Mouse (Mus musculus) midbrain, embryonic 15.5 days (tissue): ENCODE measurements around the gene Sdr9c7. TPM values are rescaled to one million over a fixed set of nuclear protein-coding genes. Genes with fewer than 3 reads are reported as not detected.

Source experiments
- ATAC-seq: fragments of 200-750 bp; cut with Nextera tagmentation; replicated peaks from 2 replicates; pipeline ENCODE4 v1.8.0; 2017; ENCODE audit warnings: moderate TSS enrichment
- H3K27ac ChIP-seq: fragments of 300-500 bp; sonication (generic); 2 replicates; pipeline ENCODE4 v1.5.1; 2015; ENCODE audit warnings: mild to moderate bottlenecking, inconsistent platforms
- H3K27me3 ChIP-seq: fragments of 300-500 bp; sonication (generic); replicated peaks from 2 replicates; pipeline ENCODE4 v1.6.1; 2015; ENCODE audit warnings: inconsistent platforms
- H3K36me3 ChIP-seq: fragments of 300-500 bp; sonication (generic); replicated peaks from 2 replicates; pipeline ENCODE4 v1.6.1; 2015; ENCODE audit warnings: inconsistent platforms
- H3K4me1 ChIP-seq: fragments of 300-500 bp; sonication (generic); 2 replicates; pipeline ENCODE4 v1.6.1; 2015; ENCODE audit warnings: inconsistent platforms
- H3K4me2 ChIP-seq: fragments of 300-500 bp; sonication (generic); 2 replicates; pipeline ENCODE4 v1.6.1; 2015; ENCODE audit warnings: inconsistent platforms, mild to moderate bottlenecking, moderate library complexity
- H3K4me3 ChIP-seq: fragments of 300-500 bp; sonication (generic); 2 replicates; pipeline ENCODE4 v1.5.1; 2015; ENCODE audit warnings: mild to moderate bottlenecking, inconsistent platforms
- H3K9ac ChIP-seq: fragments of 300-500 bp; sonication (generic); 2 replicates; pipeline ENCODE4 v1.6.1; 2015; ENCODE audit warnings: mild to moderate bottlenecking, inconsistent platforms
- H3K9me3 ChIP-seq: fragments of 300-500 bp; sonication (generic); 2 replicates; pipeline ENCODE4 v1.6.1; 2016; ENCODE audit warnings: inconsistent platforms
- WGBS: fragments of 180-500 bp; shearing (Covaris S2); methylation state at CpG from one replicate; pipeline ENCODE4 v1.1.7; 2015; ENCODE audit warnings: mixed read lengths; 5-methylcytosine and 5-hydroxymethylcytosine counted together
- polyA plus RNA-seq: library from polyadenylated mRNA; unstranded; fragments of >200 nt; fragmentation: Nextera tagmentation; extraction: Ambion mirVana; gene quantifications from 2 replicates; pipeline ENCODE4 v1.2.1, GENCODE M21; 2015

Gene Sdr9c7
- not detected in 2 replicates for polyA plus RNA-seq

- Histone ChIP-seq H3K4me2 (no peak within 1 kb of the TSS), H3K27ac (no peak within 1 kb of the TSS), H3K4me1 (no peaks in the 10 kb centered on the region), H3K36me3 (no peaks in the 10 kb centered on the region), H3K27me3 (no peaks in the 10 kb centered on the region), H3K9ac (no peak within 1 kb of the TSS), H3K9me3 (no peaks in the 10 kb centered on the region), H3K4me3 (no peak within 1 kb of the TSS)
- 82% methylated on average over 2 of the region's 2 CpGs for WGBS
- no peak for ATAC-seq
Measured at GRCm38 (mm10) chr10:127898218-127898617, at the start of gene Sdr9c7. Gene Sdr9c7, plus strand, starts transcription at chr10:127898518.

DNA sequence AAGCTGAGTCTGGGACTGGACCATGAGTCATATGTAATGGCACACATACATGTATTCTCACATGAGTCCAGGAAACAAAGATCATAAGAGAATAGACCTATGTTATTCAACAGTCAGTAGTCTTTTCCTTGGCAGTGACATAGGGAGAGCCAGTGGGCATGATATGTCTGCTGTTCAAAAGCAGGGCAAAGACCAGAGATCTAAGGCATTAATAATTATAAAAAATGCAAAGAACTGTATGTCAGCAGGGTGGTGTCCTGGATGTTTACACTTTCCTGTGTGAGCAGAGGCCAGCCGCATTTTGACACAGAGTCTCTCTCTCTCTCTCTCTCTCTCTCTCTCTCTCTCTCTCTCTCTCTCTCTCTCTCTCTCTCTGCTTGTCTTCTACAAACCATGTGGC lies 48.7 kb upstream of the Sdr9c7 start, which contains the start of gene Rdh19:
Rdh19 (plus strand) TSS at position 301 of the 400 bp plus-strand sequence.
- Histone ChIP-seq H3K9ac (no peak within 1 kb of the TSS), H3K27ac (no peak within 1 kb of the TSS), H3K4me3 (no peak within 1 kb of the TSS), H3K4me2 (no peak within 1 kb of the TSS), H3K9me3 (no peaks in the 10 kb centered on the region), H3K27me3 (no peaks in the 10 kb centered on the region), H3K4me1 (no peaks in the 10 kb centered on the region), H3K36me3 (no peaks in the 10 kb centered on the region)
- WGBS: 75% methylated on average over 1 of the region's 1 CpGs
- no peak for ATAC-seq

DNA sequence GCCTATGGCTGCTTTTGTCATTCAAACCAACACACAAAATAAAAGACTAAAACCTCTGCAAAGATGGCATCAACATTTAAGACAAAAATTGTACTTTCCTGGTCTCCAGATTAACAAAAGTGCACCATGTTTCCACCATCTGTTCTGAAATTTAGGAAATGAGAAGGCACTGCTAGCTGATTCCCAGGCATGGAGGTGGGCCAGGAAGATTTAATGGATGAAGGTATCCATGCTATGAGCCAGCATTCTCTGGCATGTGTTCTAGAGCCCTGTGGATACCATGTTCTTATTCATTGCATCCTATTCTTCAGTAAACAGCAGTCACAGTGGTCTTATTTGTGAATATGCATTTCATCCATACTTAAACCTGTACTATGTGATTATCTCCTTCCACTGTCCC lies 41.9 kb upstream of the Sdr9c7 start:
- H3K27ac ChIP-seq: no peak overlapping the region
- no peaks in the 10 kb centered on the region for H3K27me3 ChIP-seq
- no peak for ATAC-seq
- no peaks in the 10 kb centered on the region for H3K9me3 ChIP-seq
- no peak overlapping the region for H3K4me2 ChIP-seq
- H3K4me1 ChIP-seq: no peaks in the 10 kb centered on the region
- no peak overlapping the region for H3K9ac ChIP-seq
- no peak overlapping the region for H3K4me3 ChIP-seq
- no peaks in the 10 kb centered on the region for H3K36me3 ChIP-seq

DNA sequence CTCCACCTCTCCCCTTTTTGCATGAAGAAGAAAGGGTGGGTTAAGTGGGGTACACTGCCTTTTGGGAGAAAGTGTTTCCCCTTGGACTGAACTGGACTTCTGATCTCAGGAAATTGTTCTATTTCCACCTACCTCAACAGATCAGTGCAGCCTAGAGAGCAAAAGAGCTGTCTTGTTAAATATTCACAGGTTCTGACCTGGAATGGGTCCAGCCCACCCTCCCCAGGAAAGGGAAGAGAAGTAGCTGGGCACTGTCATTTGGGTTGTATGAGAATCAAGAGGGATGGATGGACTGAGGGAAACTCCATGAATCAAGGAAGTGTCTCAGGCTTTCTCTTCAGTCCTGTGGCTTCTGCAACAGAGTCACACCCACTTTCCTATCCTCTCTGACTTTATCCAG lies 33.4 kb upstream of the Sdr9c7 start:
- Histone ChIP-seq H3K9me3 (no peaks in the 10 kb centered on the region), H3K4me1 (no peaks in the 10 kb centered on the region), H3K27me3 (no peaks in the 10 kb centered on the region), H3K27ac (no peak overlapping the region), H3K36me3 (no peaks in the 10 kb centered on the region), H3K9ac (no peak overlapping the region), H3K4me3 (no peak overlapping the region), H3K4me2 (no peak overlapping the region)
- no peak for ATAC-seq

DNA sequence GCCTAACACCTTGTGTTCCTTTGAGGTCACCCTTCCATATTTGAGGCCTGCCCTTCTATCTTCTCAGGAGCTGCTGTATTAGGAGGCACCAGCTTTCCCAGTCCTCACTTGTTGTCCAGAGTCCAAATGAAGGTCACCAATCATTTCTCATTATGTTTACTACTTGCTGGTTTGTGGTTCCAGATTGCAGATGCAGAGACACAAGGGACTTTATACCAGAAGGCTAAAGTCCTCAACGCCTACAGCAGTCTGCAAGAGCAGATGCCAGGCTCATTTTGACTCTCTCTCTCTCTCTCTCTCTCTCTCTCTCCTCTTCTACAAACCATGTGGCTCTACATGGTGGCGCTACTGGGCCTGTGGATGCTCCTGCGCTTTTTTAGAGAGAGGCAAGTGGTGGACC lies 32.1 kb upstream of the Sdr9c7 start, which contains the start of gene Rdh16f2:
Rdh16f2 (plus strand) TSS at position 243 of the 400 bp plus-strand sequence.
- no peak within 1 kb of the TSS for H3K9ac ChIP-seq
- no peak within 1 kb of the TSS for H3K4me3 ChIP-seq
- H3K27me3 ChIP-seq: no peaks in the 10 kb centered on the region
- H3K27ac ChIP-seq: no peak within 1 kb of the TSS
- no peaks in the 10 kb centered on the region for H3K4me1 ChIP-seq
- H3K4me2 ChIP-seq: no peak within 1 kb of the TSS
- no peak for ATAC-seq
- no peaks in the 10 kb centered on the region for H3K9me3 ChIP-seq
- H3K36me3 ChIP-seq: no peaks in the 10 kb centered on the region
- WGBS: 84% methylated on average over 3 of the region's 3 CpGs

GRCm38 (mm10) chr10:127872484-127872883 lies 25.8 kb upstream of the Sdr9c7 start:
- H3K27me3 ChIP-seq: no peaks in the 10 kb centered on the region
- H3K27ac ChIP-seq: no peak overlapping the region
- no peak overlapping the region for H3K9ac ChIP-seq
- H3K4me2 ChIP-seq: no peak overlapping the region
- no peaks in the 10 kb centered on the region for H3K36me3 ChIP-seq
- 72% methylated on average over 4 of the region's 4 CpGs for WGBS
- no peaks in the 10 kb centered on the region for H3K4me1 ChIP-seq
- H3K4me3 ChIP-seq: no peak overlapping the region
- no peak for ATAC-seq
- no peaks in the 10 kb centered on the region for H3K9me3 ChIP-seq

DNA sequence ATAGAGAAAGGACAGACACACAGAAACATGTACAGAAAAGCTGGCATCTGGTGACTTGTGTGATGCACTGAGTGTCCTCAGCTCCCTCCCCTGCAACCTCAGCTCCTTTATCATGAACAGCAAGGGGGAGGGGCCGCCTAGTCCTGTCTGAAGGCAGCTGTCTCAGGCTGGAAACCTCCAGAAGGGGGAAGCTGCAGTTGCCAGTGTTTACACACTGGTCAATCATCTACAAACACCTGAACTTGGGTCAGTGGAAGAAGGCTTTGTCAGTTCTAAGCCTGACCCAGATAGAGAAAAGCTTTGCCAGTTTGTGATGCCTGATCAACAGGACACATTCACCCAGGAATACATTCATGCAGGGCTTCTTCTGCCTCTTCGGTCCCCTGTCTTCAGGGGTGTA lies 20.6 kb upstream of the Sdr9c7 start:
- H3K4me3 ChIP-seq: no peak overlapping the region
- no peaks in the 10 kb centered on the region for H3K27me3 ChIP-seq
- WGBS: 59% methylated on average over 2 of the region's 2 CpGs
- H3K9ac ChIP-seq: no peak overlapping the region
- H3K27ac ChIP-seq: no peak overlapping the region
- H3K4me1 ChIP-seq: no peaks in the 10 kb centered on the region
- no peak overlapping the region for H3K4me2 ChIP-seq
- H3K36me3 ChIP-seq: no peaks in the 10 kb centered on the region
- no peaks in the 10 kb centered on the region for H3K9me3 ChIP-seq
- no peak for ATAC-seq

DNA sequence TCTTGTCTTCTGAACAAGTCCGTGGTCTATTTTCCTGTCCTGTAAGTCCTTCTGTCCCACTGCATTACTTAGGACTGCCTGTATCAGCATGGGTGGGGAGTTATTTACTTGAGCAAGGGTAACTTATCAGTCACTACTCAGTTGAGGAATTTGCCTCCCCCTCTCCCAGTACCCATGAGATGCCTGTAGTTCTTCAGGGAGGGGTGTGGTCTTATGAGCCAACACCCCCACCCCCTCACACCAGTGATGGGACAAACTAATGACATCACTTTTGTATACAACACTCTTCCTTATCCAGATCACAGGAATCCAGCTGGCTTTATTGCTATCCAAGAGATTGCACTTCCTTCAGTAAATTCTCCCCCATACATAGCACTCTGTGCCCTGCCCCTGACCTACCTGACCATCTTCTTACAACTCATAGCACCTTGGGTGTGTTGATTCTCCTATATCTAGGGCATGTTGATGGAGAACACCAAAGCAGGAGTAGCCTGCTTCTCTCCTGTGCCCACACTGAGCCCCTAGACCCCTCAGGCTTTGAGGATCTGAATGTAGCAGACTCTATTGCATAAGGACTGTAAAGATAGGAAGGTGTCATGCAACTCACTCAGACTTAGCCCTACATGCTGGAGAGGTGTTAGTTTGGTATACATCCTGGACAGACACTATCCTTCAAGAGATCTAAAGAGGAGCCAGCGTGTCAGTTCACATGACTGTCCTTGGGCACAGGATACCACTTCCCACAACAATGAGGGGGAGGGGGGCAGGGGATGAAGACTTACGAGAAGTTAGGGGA lies 19.9 kb upstream of the Sdr9c7 start:
- WGBS: 79% methylated on average over 3 of the region's 3 CpGs
- no peaks in the 10 kb centered on the region for H3K27me3 ChIP-seq
- no peaks in the 10 kb centered on the region for H3K36me3 ChIP-seq
- no peak for ATAC-seq
- no peak overlapping the region for H3K9ac ChIP-seq
- H3K4me2 ChIP-seq: no peak overlapping the region
- no peak overlapping the region for H3K27ac ChIP-seq
- no peaks in the 10 kb centered on the region for H3K4me1 ChIP-seq
- H3K9me3 ChIP-seq: no peaks in the 10 kb centered on the region
- H3K4me3 ChIP-seq: no peak overlapping the region

GRCm38 (mm10) chr10:127879155-127879688 lies 19.1 kb upstream of the Sdr9c7 start:
- H3K4me1 ChIP-seq: no peaks in the 10 kb centered on the region
- H3K4me3 ChIP-seq: no peak overlapping the region
- H3K27ac ChIP-seq: no peak overlapping the region
- H3K27me3 ChIP-seq: no peaks in the 10 kb centered on the region
- no peak for ATAC-seq
- H3K36me3 ChIP-seq: no peaks in the 10 kb centered on the region
- H3K9me3 ChIP-seq: no peaks in the 10 kb centered on the region
- H3K4me2 ChIP-seq: no peak overlapping the region
- 82% methylated on average over 3 of the region's 3 CpGs for WGBS
- H3K9ac ChIP-seq: no peak overlapping the region

- H3K4me2 ChIP-seq: no peak overlapping the region
- no peak overlapping the region for H3K4me3 ChIP-seq
- no peak overlapping the region for H3K27ac ChIP-seq
- no peak for ATAC-seq
- H3K4me1 ChIP-seq: no peaks in the 10 kb centered on the region
- no peaks in the 10 kb centered on the region for H3K27me3 ChIP-seq
- H3K9ac ChIP-seq: no peak overlapping the region
- 72% methylated on average over 4 of the region's 4 CpGs for WGBS
- H3K36me3 ChIP-seq: no peaks in the 10 kb centered on the region
- H3K9me3 ChIP-seq: no peaks in the 10 kb centered on the region
Measured at GRCm38 (mm10) chr10:127881041-127881440, 17.3 kb upstream of the Sdr9c7 start.

DNA sequence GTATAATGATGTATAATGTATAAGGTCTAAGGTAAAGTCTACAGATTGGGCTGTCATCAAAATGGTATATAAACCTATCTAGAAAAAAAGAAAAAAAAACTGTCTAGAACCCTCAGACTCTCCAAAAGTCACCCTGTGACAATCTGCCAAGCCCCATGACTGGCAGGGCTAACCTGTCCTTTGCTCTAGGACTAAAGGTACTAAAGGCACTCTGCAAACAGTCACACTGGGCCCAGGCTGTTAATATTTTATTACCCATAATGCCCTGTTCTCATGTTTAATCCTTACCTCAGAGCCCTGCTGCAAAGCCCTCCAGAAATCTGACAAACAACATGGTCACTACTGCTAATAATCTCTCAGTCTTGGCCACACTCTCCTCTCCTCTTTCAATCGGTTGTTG lies 11.8 kb upstream of the Sdr9c7 start:
- H3K4me3 ChIP-seq: no peak overlapping the region
- no peaks in the 10 kb centered on the region for H3K9me3 ChIP-seq
- H3K36me3 ChIP-seq: no peaks in the 10 kb centered on the region
- no peaks in the 10 kb centered on the region for H3K27me3 ChIP-seq
- WGBS: 82% methylated on average over 1 of the region's 1 CpGs
- no peak overlapping the region for H3K9ac ChIP-seq
- ATAC-seq: no peak
- H3K27ac ChIP-seq: no peak overlapping the region
- H3K4me2 ChIP-seq: no peak overlapping the region
- peaks cover 6% of the 10 kb centered on the region for H3K4me1 ChIP-seq

DNA sequence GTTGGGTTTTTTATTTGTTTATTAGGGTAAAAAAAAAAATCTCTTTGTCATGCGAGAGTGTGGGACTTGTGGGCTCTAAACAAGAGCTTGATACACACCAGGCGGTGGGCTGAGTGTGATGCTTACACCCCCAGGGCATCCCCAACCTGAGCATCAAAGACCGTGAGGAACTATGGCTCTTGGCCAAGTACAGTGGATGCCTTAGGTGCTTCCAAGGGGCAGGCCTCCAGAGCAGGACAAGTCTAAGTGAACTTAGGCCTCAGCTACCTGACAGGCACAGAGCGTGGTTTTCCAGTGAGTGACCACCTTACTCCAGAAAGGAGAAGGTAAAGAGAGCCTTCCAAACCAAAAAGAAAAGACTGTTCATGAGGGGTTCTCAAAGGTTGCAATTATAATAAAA lies 11.3 kb upstream of the Sdr9c7 start:
- Histone ChIP-seq H3K4me1 (peaks cover 6% of the 10 kb centered on the region), H3K27ac (no peak overlapping the region), H3K4me2 (no peak overlapping the region), H3K36me3 (no peaks in the 10 kb centered on the region), H3K9ac (no peak overlapping the region), H3K27me3 (no peaks in the 10 kb centered on the region), H3K4me3 (no peak overlapping the region), H3K9me3 (no peaks in the 10 kb centered on the region)
- ATAC-seq: no peak
- 90% methylated on average over 4 of the region's 4 CpGs for WGBS

- no peak for ATAC-seq
Measured at GRCm38 (mm10) chr10:127888605-127889004, 9.7 kb upstream of the Sdr9c7 start, which contains the start of gene Rdh7. Gene Rdh7, minus strand, starts transcription at chr10:127888817.

More at GRCm38 (mm10) chr10:127888605-127889004, 9.7 kb upstream of the Sdr9c7 start, which contains the start of gene Rdh7:
- peaks cover 6% of the 10 kb centered on the region for H3K4me1 ChIP-seq
- H3K27ac ChIP-seq: no peak within 1 kb of the TSS
- no peaks in the 10 kb centered on the region for H3K9me3 ChIP-seq
- no peak within 1 kb of the TSS for H3K4me2 ChIP-seq
- no peaks in the 10 kb centered on the region for H3K36me3 ChIP-seq
- H3K27me3 ChIP-seq: no peaks in the 10 kb centered on the region
- H3K9ac ChIP-seq: no peak within 1 kb of the TSS
- H3K4me3 ChIP-seq: no peak within 1 kb of the TSS
